Mouse (Mus musculus) myocyte (in vitro differentiated cells): Measurements from ENCODE around the gene Gm20388.

Experiments
- MAX ChIP-seq: IDR thresholded peaks from one replicate; pipeline ENCODE4 v1.6.1; 2011; ENCODE audit warnings: low read depth, mild to moderate bottlenecking, control low read depth
- POLR2A ChIP-seq: IDR thresholded peaks from one replicate; pipeline ENCODE4 v1.6.1; 2011; ENCODE audit warnings: low read depth, mild to moderate bottlenecking, control low read depth, moderate library complexity; ENCODE audit not compliant: insufficient read length
- USF1 ChIP-seq: IDR thresholded peaks from one replicate; pipeline ENCODE4 v1.6.1; 2011; ENCODE audit warnings: low read depth, mild to moderate bottlenecking, control low read depth, moderate library complexity

DNA sequence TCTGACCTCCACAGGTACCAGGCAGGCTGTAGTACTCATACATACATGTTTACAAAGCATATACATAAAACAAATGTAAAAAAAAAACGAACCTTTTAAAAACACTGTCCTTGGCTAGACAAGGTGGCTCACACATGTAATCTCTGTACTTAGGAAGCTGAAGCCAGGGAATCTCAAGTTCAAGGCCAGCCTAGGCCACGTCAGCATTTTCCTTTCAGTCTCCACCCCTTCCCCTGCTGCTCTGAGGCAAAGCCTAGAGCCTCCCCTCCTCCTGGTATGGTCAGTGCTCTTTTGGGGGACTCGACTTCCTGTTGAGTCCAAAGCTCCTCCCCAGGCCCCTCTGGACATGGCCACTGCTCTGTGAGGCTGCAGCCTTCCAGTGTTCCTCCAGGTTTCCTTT, 3476.4 kb downstream of the Gm20388 start:
- TF ChIP-seq POLR2A (no peak), MAX (no peak), USF1 (no peak)
